Mouse (Mus musculus): ENCODE data around the gene Rabgap1l. TPM values are rescaled to one million over a fixed set of nuclear protein-coding genes. Genes with fewer than 3 reads are reported as not detected.

The Rabgap1l gene
- polyA plus RNA-seq, 1 experiment from 2014 or later, result 27.6 TPM

- Histone ChIP-seq H3K9me3 (replicated peaks; ENCODE audit: control insufficient read depth, low read length) (no peaks in the 10 kb centered on the region), H3K4me2 (ENCODE audit: low read depth, low read length) (no peak overlapping the region), H3K9ac (ENCODE audit: low read depth, low read length) (no peak overlapping the region), H3K27me3 (ENCODE audit: control insufficient read depth, insufficient read depth, low read depth, low read length) (no peaks in the 10 kb centered on the region), H3K27ac (ENCODE audit: low read length) (no peak overlapping the region), H3K4me1 (ENCODE audit: control insufficient read depth, low read depth, low read length) (no peaks in the 10 kb centered on the region), H3K4me3 (ENCODE audit: low read depth, low read length) (no peak overlapping the region), H3K36me3 (ENCODE audit: control insufficient read depth, insufficient read depth) (no peaks in the 10 kb centered on the region)
- ATAC-seq (ENCODE audit: low read depth), result no peak
These were observed 325.6 kb downstream of the Rabgap1l start for GRCm38 (mm10) chr1:160467443-160467842.

GRCm38 (mm10) chr1:160465186-160465585, 327.8 kb downstream of the Rabgap1l start:
- H3K27me3 ChIP-seq (ENCODE audit: control insufficient read depth, insufficient read depth, low read depth, low read length), result no peaks in the 10 kb centered on the region
- no peaks in the 10 kb centered on the region for H3K9me3 ChIP-seq (replicated peaks; ENCODE audit: control insufficient read depth, low read length)
- no peak overlapping the region for H3K4me2 ChIP-seq (ENCODE audit: low read depth, low read length)
- no peaks in the 10 kb centered on the region for H3K36me3 ChIP-seq (ENCODE audit: control insufficient read depth, insufficient read depth)
- no peak overlapping the region for H3K27ac ChIP-seq (ENCODE audit: low read length)
- H3K9ac ChIP-seq (ENCODE audit: low read depth, low read length), result no peak overlapping the region
- no peaks in the 10 kb centered on the region for H3K4me1 ChIP-seq (ENCODE audit: control insufficient read depth, low read depth, low read length)
- H3K4me3 ChIP-seq (ENCODE audit: low read depth, low read length), result no peak overlapping the region
- no peak for ATAC-seq (ENCODE audit: low read depth)

GRCm38 (mm10) chr1:160464148-160464547, 328.9 kb downstream of the Rabgap1l start:
- no peak overlapping the region for H3K4me2 ChIP-seq (ENCODE audit: low read depth, low read length)
- H3K4me3 ChIP-seq (ENCODE audit: low read depth, low read length), result no peak overlapping the region
- no peaks in the 10 kb centered on the region for H3K9me3 ChIP-seq (replicated peaks; ENCODE audit: control insufficient read depth, low read length)
- ATAC-seq (ENCODE audit: low read depth), result no peak
- no peak overlapping the region for H3K27ac ChIP-seq (ENCODE audit: low read length)
- H3K4me1 ChIP-seq (ENCODE audit: control insufficient read depth, low read depth, low read length), result no peaks in the 10 kb centered on the region
- no peaks in the 10 kb centered on the region for H3K36me3 ChIP-seq (ENCODE audit: control insufficient read depth, insufficient read depth)
- no peaks in the 10 kb centered on the region for H3K27me3 ChIP-seq (ENCODE audit: control insufficient read depth, insufficient read depth, low read depth, low read length)
- no peak overlapping the region for H3K9ac ChIP-seq (ENCODE audit: low read depth, low read length)

- H3K4me2 ChIP-seq (ENCODE audit: low read depth, low read length), result no peak overlapping the region
- no peaks in the 10 kb centered on the region for H3K36me3 ChIP-seq (ENCODE audit: control insufficient read depth, insufficient read depth)
- no peak overlapping the region for H3K27ac ChIP-seq (ENCODE audit: low read length)
These were observed 332.7 kb downstream of the Rabgap1l start for GRCm38 (mm10) chr1:160460346-160460745.

GRCm38 (mm10) chr1:160451663-160452062, 341.3 kb downstream of the Rabgap1l start:
- WGBS (ENCODE audit: insufficient replicate concordance), result 33% methylated on average over 2 of the region's 2 CpGs
- no peak overlapping the region for H3K4me3 ChIP-seq (ENCODE audit: low read depth, low read length)
- H3K27me3 ChIP-seq (ENCODE audit: control insufficient read depth, insufficient read depth, low read depth, low read length), result no peaks in the 10 kb centered on the region
- H3K36me3 ChIP-seq (ENCODE audit: control insufficient read depth, insufficient read depth), result no peaks in the 10 kb centered on the region
- no peaks in the 10 kb centered on the region for H3K9me3 ChIP-seq (replicated peaks; ENCODE audit: control insufficient read depth, low read length)
- ATAC-seq (ENCODE audit: low read depth), result no peak
- H3K27ac ChIP-seq (ENCODE audit: low read length), result no peak overlapping the region
- H3K9ac ChIP-seq (ENCODE audit: low read depth, low read length), result no peak overlapping the region
- no peaks in the 10 kb centered on the region for H3K4me1 ChIP-seq (ENCODE audit: control insufficient read depth, low read depth, low read length)
- H3K4me2 ChIP-seq (ENCODE audit: low read depth, low read length), result no peak overlapping the region

More at GRCm38 (mm10) chr1:160460346-160460745, 332.7 kb downstream of the Rabgap1l start:
- H3K4me1 ChIP-seq (ENCODE audit: control insufficient read depth, low read depth, low read length), result no peaks in the 10 kb centered on the region
- no peaks in the 10 kb centered on the region for H3K9me3 ChIP-seq (replicated peaks; ENCODE audit: control insufficient read depth, low read length)
- 88% methylated on average over 1 of the region's 1 CpGs for WGBS (ENCODE audit: insufficient replicate concordance)
- no peak overlapping the region for H3K9ac ChIP-seq (ENCODE audit: low read depth, low read length)
- ATAC-seq (ENCODE audit: low read depth), result no peak
- no peak overlapping the region for H3K4me3 ChIP-seq (ENCODE audit: low read depth, low read length)
- no peaks in the 10 kb centered on the region for H3K27me3 ChIP-seq (ENCODE audit: control insufficient read depth, insufficient read depth, low read depth, low read length)

GRCm38 (mm10) chr1:160448681-160449080, 344.3 kb downstream of the Rabgap1l start:
- no peaks in the 10 kb centered on the region for H3K36me3 ChIP-seq (ENCODE audit: control insufficient read depth, insufficient read depth)
- H3K27ac ChIP-seq (ENCODE audit: low read length), result no peak overlapping the region
- no peaks in the 10 kb centered on the region for H3K9me3 ChIP-seq (replicated peaks; ENCODE audit: control insufficient read depth, low read length)
- WGBS (ENCODE audit: insufficient replicate concordance), result 77% methylated on average over 2 of the region's 2 CpGs
- H3K27me3 ChIP-seq (ENCODE audit: control insufficient read depth, insufficient read depth, low read depth, low read length), result no peaks in the 10 kb centered on the region
- no peaks in the 10 kb centered on the region for H3K4me1 ChIP-seq (ENCODE audit: control insufficient read depth, low read depth, low read length)
- H3K4me3 ChIP-seq (ENCODE audit: low read depth, low read length), result no peak overlapping the region
- no peak overlapping the region for H3K9ac ChIP-seq (ENCODE audit: low read depth, low read length)
- no peak overlapping the region for H3K4me2 ChIP-seq (ENCODE audit: low read depth, low read length)
- ATAC-seq (ENCODE audit: low read depth), result no peak

GRCm38 (mm10) chr1:160446823-160447222, 346.2 kb downstream of the Rabgap1l start:
- H3K27ac ChIP-seq (ENCODE audit: low read length), result no peak overlapping the region
- H3K4me2 ChIP-seq (ENCODE audit: low read depth, low read length), result no peak overlapping the region
- no peak overlapping the region for H3K9ac ChIP-seq (ENCODE audit: low read depth, low read length)
- WGBS (ENCODE audit: insufficient replicate concordance), result 75% methylated on average over 1 of the region's 1 CpGs
- H3K4me3 ChIP-seq (ENCODE audit: low read depth, low read length), result no peak overlapping the region
- no peaks in the 10 kb centered on the region for H3K36me3 ChIP-seq (ENCODE audit: control insufficient read depth, insufficient read depth)
- H3K27me3 ChIP-seq (ENCODE audit: control insufficient read depth, insufficient read depth, low read depth, low read length), result no peaks in the 10 kb centered on the region
- no peaks in the 10 kb centered on the region for H3K9me3 ChIP-seq (replicated peaks; ENCODE audit: control insufficient read depth, low read length)
- ATAC-seq (ENCODE audit: low read depth), result no peak
- no peaks in the 10 kb centered on the region for H3K4me1 ChIP-seq (ENCODE audit: control insufficient read depth, low read depth, low read length)

GRCm38 (mm10) chr1:160443506-160443905, 349.5 kb downstream of the Rabgap1l start:
- Histone ChIP-seq H3K4me2 (ENCODE audit: low read depth, low read length) (no peak overlapping the region), H3K9ac (ENCODE audit: low read depth, low read length) (no peak overlapping the region), H3K36me3 (ENCODE audit: control insufficient read depth, insufficient read depth) (no peaks in the 10 kb centered on the region), H3K4me3 (ENCODE audit: low read depth, low read length) (no peak overlapping the region), H3K9me3 (replicated peaks; ENCODE audit: control insufficient read depth, low read length) (no peaks in the 10 kb centered on the region), H3K4me1 (ENCODE audit: control insufficient read depth, low read depth, low read length) (no peaks in the 10 kb centered on the region), H3K27ac (ENCODE audit: low read length) (no peak overlapping the region), H3K27me3 (ENCODE audit: control insufficient read depth, insufficient read depth, low read depth, low read length) (no peaks in the 10 kb centered on the region)
- WGBS (ENCODE audit: insufficient replicate concordance), result 73% methylated on average over 1 of the region's 1 CpGs
- no peak for ATAC-seq (ENCODE audit: low read depth)

GRCm38 (mm10) chr1:160441679-160442078, 351.3 kb downstream of the Rabgap1l start:
- H3K9ac ChIP-seq (ENCODE audit: low read depth, low read length), result no peak overlapping the region
- no peaks in the 10 kb centered on the region for H3K9me3 ChIP-seq (replicated peaks; ENCODE audit: control insufficient read depth, low read length)
- no peaks in the 10 kb centered on the region for H3K27me3 ChIP-seq (ENCODE audit: control insufficient read depth, insufficient read depth, low read depth, low read length)
- H3K27ac ChIP-seq (ENCODE audit: low read length), result no peak overlapping the region
- 73% methylated on average over 2 of the region's 2 CpGs for WGBS (ENCODE audit: insufficient replicate concordance)
- no peak overlapping the region for H3K4me2 ChIP-seq (ENCODE audit: low read depth, low read length)
- H3K4me1 ChIP-seq (ENCODE audit: control insufficient read depth, low read depth, low read length), result no peaks in the 10 kb centered on the region
- H3K4me3 ChIP-seq (ENCODE audit: low read depth, low read length), result no peak overlapping the region
- no peak for ATAC-seq (ENCODE audit: low read depth)
- no peaks in the 10 kb centered on the region for H3K36me3 ChIP-seq (ENCODE audit: control insufficient read depth, insufficient read depth)

GRCm38 (mm10) chr1:160441161-160441560, 351.9 kb downstream of the Rabgap1l start:
- 47% methylated on average over 5 of the region's 5 CpGs for WGBS (ENCODE audit: insufficient replicate concordance)
- no peak overlapping the region for H3K4me3 ChIP-seq (ENCODE audit: low read depth, low read length)
- H3K4me1 ChIP-seq (ENCODE audit: control insufficient read depth, low read depth, low read length), result no peaks in the 10 kb centered on the region
- no peaks in the 10 kb centered on the region for H3K9me3 ChIP-seq (replicated peaks; ENCODE audit: control insufficient read depth, low read length)
- no peak overlapping the region for H3K4me2 ChIP-seq (ENCODE audit: low read depth, low read length)
- no peaks in the 10 kb centered on the region for H3K27me3 ChIP-seq (ENCODE audit: control insufficient read depth, insufficient read depth, low read depth, low read length)
- H3K9ac ChIP-seq (ENCODE audit: low read depth, low read length), result no peak overlapping the region
- no peak for ATAC-seq (ENCODE audit: low read depth)
- no peak overlapping the region for H3K27ac ChIP-seq (ENCODE audit: low read length)
- no peaks in the 10 kb centered on the region for H3K36me3 ChIP-seq (ENCODE audit: control insufficient read depth, insufficient read depth)

All from liver, embryonic 16.5 days (tissue).